Mouse (Mus musculus) kidney, embryonic 14.5 days (tissue): ENCODE measurements around the gene Birc2. TPM values are rescaled to one million over a fixed set of nuclear protein-coding genes. Genes with fewer than 3 reads are reported as not detected.

Source experiments
- ATAC-seq: fragments of 200-750 bp; cut with Nextera tagmentation; 2 replicates; pipeline ENCODE4 v1.8.0; 2017; ENCODE audit warnings: moderate number of reproducible peaks, mild to moderate bottlenecking, moderate TSS enrichment, moderate library complexity; ENCODE audit not compliant: low FRiP score, low TSS enrichment
- H3K27ac ChIP-seq: fragments of 300-500 bp; sonication (generic); 2 replicates; pipeline ENCODE4 v1.5.1; 2014; ENCODE audit warnings: low read depth, mild to moderate bottlenecking, low read length, moderate library complexity, mixed read lengths
- H3K27me3 ChIP-seq: fragments of 300-500 bp; sonication (generic); 2 replicates; pipeline ENCODE4 v1.6.1; 2014; ENCODE audit warnings: mild to moderate bottlenecking, low read length; ENCODE audit not compliant: control insufficient read depth, insufficient read depth
- H3K36me3 ChIP-seq: fragments of 300-500 bp; sonication (generic); 2 replicates; pipeline ENCODE4 v1.6.1; 2014; ENCODE audit warnings: low read length, mixed read lengths; ENCODE audit not compliant: control insufficient read depth, insufficient read depth
- H3K4me1 ChIP-seq: fragments of 300-500 bp; sonication (generic); 2 replicates; pipeline ENCODE4 v1.6.1; 2014; ENCODE audit warnings: low read length, mixed read lengths; ENCODE audit not compliant: control insufficient read depth, insufficient read depth
- H3K4me2 ChIP-seq: fragments of 300-500 bp; sonication (generic); replicated peaks from 2 replicates; pipeline ENCODE4 v1.6.1; 2014; ENCODE audit warnings: low read depth, mild to moderate bottlenecking, low read length
- H3K4me3 ChIP-seq: fragments of 300-500 bp; sonication (generic); 2 replicates; pipeline ENCODE4 v1.5.1; 2014; ENCODE audit warnings: mild to moderate bottlenecking, low read length
- H3K9ac ChIP-seq: fragments of 300-500 bp; sonication (generic); 2 replicates; pipeline ENCODE4 v1.6.1; 2014; ENCODE audit warnings: low read depth, mild to moderate bottlenecking, low read length, moderate library complexity
- H3K9me3 ChIP-seq: fragments of 300-500 bp; sonication (generic); 2 replicates; pipeline ENCODE4 v1.6.1; 2016; ENCODE audit warnings: low read length; ENCODE audit not compliant: control insufficient read depth
- WGBS: fragments of 180-500 bp; shearing (Covaris S2); extraction: QIAGEN DNeasy Blood & Tissue Kit; methylation state at CpG from one replicate; pipeline ENCODE4 v1.1.7; 2014; 5-methylcytosine and 5-hydroxymethylcytosine counted together
- polyA plus RNA-seq: library from polyadenylated mRNA; unstranded; fragments of >200 nt; fragmentation: Nextera tagmentation; extraction: Ambion mirVana; gene quantifications from 2 replicates; pipeline ENCODE4 v1.2.1, GENCODE M21; 2014

Gene Birc2
- polyA plus RNA-seq, 1 experiment from 2014 or later = 41.7 TPM

DNA sequence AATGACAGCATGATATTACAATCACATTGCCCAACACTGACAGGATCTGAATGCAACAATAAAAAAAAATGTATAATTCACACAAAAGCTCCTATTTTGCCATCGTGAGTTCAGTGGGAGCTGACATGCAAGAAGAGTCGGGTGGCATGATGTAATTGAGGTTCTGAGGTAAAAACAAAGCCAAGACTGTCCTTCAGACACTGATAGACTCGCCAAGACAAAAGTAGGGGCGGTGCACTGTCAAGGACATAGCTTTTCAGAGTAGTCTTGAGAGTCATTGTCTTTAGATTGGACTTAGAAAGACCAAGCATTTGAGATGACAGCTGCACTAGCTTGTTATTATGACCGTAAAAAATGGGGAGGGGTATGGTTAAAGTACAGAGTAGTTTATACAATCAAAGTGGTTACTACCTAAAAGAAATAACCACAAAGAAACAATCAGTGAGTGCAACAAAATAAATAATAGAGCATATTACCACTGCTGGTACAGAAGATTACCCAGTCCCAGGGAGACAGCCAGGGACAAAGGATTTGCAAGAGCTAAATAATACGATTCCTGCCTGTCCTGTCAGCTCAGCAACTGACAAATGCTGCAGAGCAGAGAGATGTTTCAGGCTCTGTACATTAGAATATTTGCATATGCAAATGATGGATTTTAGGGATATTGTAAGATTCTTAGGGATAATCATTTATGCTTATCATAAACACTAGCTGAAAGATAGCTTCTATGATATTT, 40.6 kb downstream of the Birc2 start:
- H3K4me1 ChIP-seq = no peaks in the 10 kb centered on the region
- H3K36me3 ChIP-seq = peaks cover 22% of the 10 kb centered on the region; the same call in 1 of the 2 replicates
- H3K4me2 ChIP-seq = no peak overlapping the region
- no peaks in the 10 kb centered on the region for H3K27me3 ChIP-seq
- no peak overlapping the region for H3K4me3 ChIP-seq
- ATAC-seq = no peak
- H3K9ac ChIP-seq = no peak overlapping the region
- no peak overlapping the region for H3K27ac ChIP-seq
- H3K9me3 ChIP-seq = no peaks in the 10 kb centered on the region
- 82% methylated on average over 6 of the region's 6 CpGs for WGBS

DNA sequence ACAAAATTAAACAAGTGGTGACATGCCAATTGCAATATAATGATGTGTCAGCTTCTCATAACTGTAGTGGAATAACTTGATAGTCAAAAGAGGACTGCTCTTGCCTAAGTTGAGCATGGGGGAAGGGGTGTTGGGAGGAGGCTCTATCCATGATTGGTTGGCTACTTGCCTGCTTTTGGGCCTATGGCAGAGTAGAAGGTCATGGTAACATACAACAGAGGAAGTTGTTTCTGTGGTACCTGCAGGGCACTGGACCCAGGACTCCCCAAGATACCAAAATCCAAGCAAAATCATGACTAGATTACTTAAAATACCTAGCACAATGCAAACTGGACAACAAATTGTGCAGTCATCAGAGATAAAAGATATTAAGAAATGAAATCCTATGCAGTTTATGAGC, 41.3 kb downstream of the Birc2 start:
- H3K4me3 ChIP-seq = no peak overlapping the region
- no peak for ATAC-seq
- H3K27me3 ChIP-seq = no peaks in the 10 kb centered on the region
- no peaks in the 10 kb centered on the region for H3K4me1 ChIP-seq
- no peak overlapping the region for H3K27ac ChIP-seq
- H3K9me3 ChIP-seq = no peaks in the 10 kb centered on the region
- peaks cover 26% of the 10 kb centered on the region; the same call in 1 of the 2 replicates for H3K36me3 ChIP-seq
- H3K9ac ChIP-seq = no peak overlapping the region
- H3K4me2 ChIP-seq = no peak overlapping the region

DNA sequence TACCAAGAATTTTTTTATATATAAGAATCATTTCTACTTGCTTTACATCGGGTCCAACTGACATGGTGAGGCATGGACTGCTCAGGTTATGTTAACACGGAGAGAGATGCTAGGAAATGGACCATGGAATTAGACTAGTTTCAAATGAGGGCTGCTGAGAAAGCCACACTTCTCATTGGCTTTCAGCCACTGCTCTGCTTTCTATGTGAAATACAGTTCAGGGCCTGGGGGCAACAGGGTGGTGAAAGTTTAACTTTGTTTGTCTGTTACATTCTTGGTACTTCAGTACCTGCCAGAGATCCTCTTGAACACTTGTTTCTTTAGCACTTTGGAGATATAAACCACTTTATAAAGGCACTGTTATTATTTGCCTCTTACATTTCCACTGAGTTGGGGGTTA, 43.3 kb downstream of the Birc2 start:
- no peaks in the 10 kb centered on the region for H3K4me1 ChIP-seq
- peaks cover 26% of the 10 kb centered on the region; the same call in 1 of the 2 replicates for H3K36me3 ChIP-seq
- H3K27ac ChIP-seq = no peak overlapping the region
- H3K4me2 ChIP-seq = no peak overlapping the region
- H3K9ac ChIP-seq = no peak overlapping the region
- no peaks in the 10 kb centered on the region for H3K27me3 ChIP-seq
- H3K9me3 ChIP-seq = no peaks in the 10 kb centered on the region
- ATAC-seq = no peak
- 80% methylated on average over 2 of the region's 2 CpGs for WGBS
- no peak overlapping the region for H3K4me3 ChIP-seq

DNA sequence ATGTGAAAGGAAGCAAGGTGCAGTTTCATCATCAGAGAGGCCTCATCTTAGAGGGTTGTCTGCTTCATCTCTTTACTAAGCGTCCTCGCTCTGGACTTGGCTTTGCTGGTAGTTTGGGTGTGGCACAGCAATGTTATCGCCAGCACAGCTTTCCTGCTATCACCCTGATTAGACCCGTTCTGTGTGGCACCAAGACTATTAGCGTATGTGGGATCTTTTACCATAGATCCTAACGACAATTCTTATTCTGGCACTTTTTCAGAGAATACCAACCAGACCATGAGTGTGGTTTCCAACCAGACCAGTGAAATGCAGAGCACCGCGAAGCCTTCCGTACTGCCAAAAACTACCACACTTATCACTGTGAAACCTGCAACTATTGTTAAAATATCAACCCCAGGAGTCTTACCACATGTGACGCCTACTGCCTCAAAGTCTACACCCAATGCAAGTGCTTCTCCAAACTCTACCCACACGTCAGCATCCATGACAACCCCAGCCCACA, 46.2 kb downstream of the Birc2 start:
- peaks cover 28% of the 10 kb centered on the region; the same call in 1 of the 2 replicates for H3K36me3 ChIP-seq
- 95% methylated on average over 11 of the region's 11 CpGs for WGBS
- no peak overlapping the region for H3K9ac ChIP-seq
- H3K4me2 ChIP-seq = no peak overlapping the region
- no peak for ATAC-seq
- H3K4me3 ChIP-seq = no peak overlapping the region
- no peaks in the 10 kb centered on the region for H3K9me3 ChIP-seq
- no peaks in the 10 kb centered on the region for H3K4me1 ChIP-seq
- no peak overlapping the region for H3K27ac ChIP-seq
- no peaks in the 10 kb centered on the region for H3K27me3 ChIP-seq

DNA sequence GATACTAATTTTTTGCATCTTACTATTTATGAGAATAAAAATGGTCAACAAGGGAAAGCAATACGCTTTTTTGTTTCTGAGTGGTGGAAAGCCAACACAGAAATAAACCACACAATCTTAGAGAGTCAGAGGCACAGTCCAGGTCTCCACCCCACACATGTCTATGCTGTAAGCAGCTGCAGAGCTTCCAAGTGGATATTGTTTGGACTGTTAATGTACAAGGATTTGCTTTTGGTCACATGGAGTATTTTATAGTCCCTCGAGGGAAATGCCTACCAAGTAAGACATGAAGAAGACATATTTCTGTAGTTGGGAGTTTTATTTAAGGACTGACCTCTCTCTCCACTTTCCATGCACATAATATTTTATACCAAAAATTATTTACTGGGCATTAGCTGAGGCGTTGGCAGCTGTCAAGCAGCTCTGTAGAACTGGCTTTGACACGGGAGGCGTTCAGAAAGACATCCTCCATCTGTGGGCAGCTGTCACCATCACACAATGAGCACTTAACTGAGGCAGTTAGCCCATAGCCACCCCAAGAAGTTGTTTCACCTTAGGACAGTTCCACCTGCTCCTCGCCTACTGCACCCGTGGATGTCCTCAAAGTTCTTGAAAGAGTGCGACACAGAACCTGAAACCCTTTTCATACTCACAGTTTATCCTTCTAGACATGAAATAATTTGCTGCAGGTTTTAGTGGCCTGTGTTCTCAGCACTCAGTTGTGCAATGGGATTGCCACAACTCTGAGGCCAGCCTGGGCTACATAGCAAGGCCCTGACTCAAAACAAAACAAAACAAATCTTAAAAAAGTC, 46.9 kb downstream of the Birc2 start:
- H3K27ac ChIP-seq = no peak overlapping the region
- H3K9me3 ChIP-seq = no peaks in the 10 kb centered on the region
- H3K4me1 ChIP-seq = no peaks in the 10 kb centered on the region
- H3K4me3 ChIP-seq = no peak overlapping the region
- H3K27me3 ChIP-seq = no peaks in the 10 kb centered on the region
- 82% methylated on average over 8 of the region's 8 CpGs for WGBS
- H3K9ac ChIP-seq = no peak overlapping the region
- no peak overlapping the region for H3K4me2 ChIP-seq
- H3K36me3 ChIP-seq = peaks cover 28% of the 10 kb centered on the region; the same call in 1 of the 2 replicates
- ATAC-seq = no peak

DNA sequence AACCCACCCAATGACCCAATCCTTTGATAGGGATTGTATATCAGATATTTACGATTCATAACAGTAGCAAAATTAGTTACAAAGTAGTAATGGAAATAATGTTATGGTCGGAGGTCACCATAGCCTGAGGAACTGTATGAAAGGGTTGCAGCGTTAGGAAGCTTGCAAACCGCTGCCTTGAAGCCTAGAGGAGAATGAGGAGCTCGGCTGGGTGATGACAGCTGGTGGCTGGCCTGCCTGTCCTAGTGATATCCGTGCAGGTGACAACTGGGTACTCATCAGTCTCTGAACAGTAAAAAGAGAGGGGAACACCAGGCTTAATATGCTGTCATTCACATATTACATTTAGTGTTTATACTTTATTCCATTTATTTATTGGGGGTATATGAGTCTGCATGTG, 48.5 kb downstream of the Birc2 start:
- no peak overlapping the region for H3K4me3 ChIP-seq
- no peaks in the 10 kb centered on the region for H3K4me1 ChIP-seq
- H3K27ac ChIP-seq = no peak overlapping the region
- H3K9me3 ChIP-seq = no peaks in the 10 kb centered on the region
- H3K4me2 ChIP-seq = no peak overlapping the region
- no peak overlapping the region for H3K9ac ChIP-seq
- peaks cover 20% of the 10 kb centered on the region; the same call in 1 of the 2 replicates for H3K36me3 ChIP-seq
- 77% methylated on average over 6 of the region's 6 CpGs for WGBS
- H3K27me3 ChIP-seq = no peaks in the 10 kb centered on the region
- no peak for ATAC-seq

DNA sequence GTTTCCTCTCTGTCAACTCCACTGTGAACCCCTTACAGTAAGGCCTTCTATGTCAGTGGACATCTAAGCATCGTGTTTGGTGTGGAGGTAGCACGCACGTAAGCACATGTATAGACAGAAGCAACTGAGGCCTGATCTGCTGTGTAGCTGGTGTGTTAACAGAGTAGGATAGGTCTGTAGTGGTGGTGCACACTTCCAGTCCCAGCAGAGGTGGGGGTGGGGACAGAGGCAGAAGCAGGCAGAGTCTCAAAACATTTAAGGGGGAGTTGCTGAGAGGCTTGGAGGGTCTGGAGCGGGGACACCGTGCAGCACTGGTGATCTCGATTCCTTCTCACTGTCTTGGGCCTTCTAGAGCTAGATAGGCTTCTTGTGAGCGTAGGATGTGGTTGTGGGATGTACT, 50.8 kb downstream of the Birc2 start:
- Histone ChIP-seq H3K9me3 (no peaks in the 10 kb centered on the region), H3K4me1 (no peaks in the 10 kb centered on the region), H3K27ac (no peak overlapping the region), H3K36me3 (peaks cover 5% of the 10 kb centered on the region; the same call in 1 of the 2 replicates), H3K27me3 (no peaks in the 10 kb centered on the region), H3K4me2 (no peak overlapping the region), H3K9ac (no peak overlapping the region), H3K4me3 (no peak overlapping the region)
- ATAC-seq = no peak
- WGBS = 89% methylated on average over 7 of the region's 7 CpGs

DNA sequence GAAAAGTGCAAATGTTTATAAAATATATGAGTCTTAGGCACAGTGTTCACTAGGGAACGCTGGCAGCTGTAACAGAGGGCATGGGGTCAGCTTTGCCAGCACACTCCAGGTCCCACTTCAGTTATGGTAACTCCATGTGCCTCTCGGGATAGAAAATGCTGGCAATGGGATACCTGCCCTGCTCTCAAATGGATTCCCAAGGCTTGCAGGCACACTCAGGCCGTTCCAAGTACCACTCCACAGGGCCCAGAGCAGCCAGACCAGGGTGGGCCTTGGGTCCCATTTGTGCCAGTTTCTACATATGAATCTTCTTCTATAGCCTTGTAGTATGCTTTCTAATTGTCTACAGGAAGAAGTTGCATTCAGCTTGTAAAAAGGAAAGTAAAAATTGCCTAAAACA, 51.5 kb downstream of the Birc2 start:
- no peak for ATAC-seq
- H3K27me3 ChIP-seq = no peaks in the 10 kb centered on the region
- H3K4me2 ChIP-seq = no peak overlapping the region
- peaks cover 2% of the 10 kb centered on the region; the same call in 1 of the 2 replicates for H3K36me3 ChIP-seq
- H3K4me1 ChIP-seq = no peaks in the 10 kb centered on the region
- no peaks in the 10 kb centered on the region for H3K9me3 ChIP-seq
- no peak overlapping the region for H3K4me3 ChIP-seq
- H3K9ac ChIP-seq = no peak overlapping the region
- no peak overlapping the region for H3K27ac ChIP-seq
- WGBS = 86% methylated on average over 3 of the region's 3 CpGs

DNA sequence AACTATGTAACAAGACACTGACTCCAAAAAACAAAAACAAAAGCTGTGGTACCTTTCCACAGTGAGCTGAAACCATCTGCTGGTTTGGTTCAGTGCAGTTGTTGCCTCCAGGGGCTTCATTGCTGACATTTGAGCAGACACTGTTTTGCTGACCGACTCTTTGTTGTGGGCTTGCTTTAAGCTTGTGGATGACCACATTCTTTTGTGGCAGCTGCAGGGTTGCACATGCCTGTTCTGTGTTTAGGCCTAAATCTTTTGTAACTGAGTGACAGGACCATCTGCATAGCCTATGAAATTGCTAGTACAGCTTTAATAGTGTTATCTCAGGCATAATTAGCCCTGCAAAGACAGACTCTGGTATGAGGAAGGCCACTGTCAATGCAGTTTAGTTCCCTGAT, 52.2 kb downstream of the Birc2 start:
- 32% methylated on average over 1 of the region's 1 CpGs for whole genome bisulfite sequencing
- Histone ChIP-seq H3K4me2 (no peak overlapping the region), H3K4me3 (no peak overlapping the region), H3K36me3 (0 out of 2 replicates have a peak, but pooled peaks cover 2% of the 10 kb centered on the region), H3K9ac (no peak overlapping the region), H3K9me3 (no peaks in the 10 kb centered on the region), H3K4me1 (no peaks in the 10 kb centered on the region), H3K27me3 (no peaks in the 10 kb centered on the region), H3K27ac (peak overlapping the region; percentile 19; the same call in 1 of the 2 replicates)
- peak; percentile 32; the same call in 1 of the 2 replicates for ATAC-seq
